Mouse (Mus musculus): ENCODE data around the gene Kif26a. TPM values are rescaled to one million over a fixed set of nuclear protein-coding genes. Genes with fewer than 3 reads are reported as not detected.
A peak's percentile ranks its signal among the peaks of the same experiment; 100 is the strongest.

Kif26a gene
- total and polyA plus RNA-seq, 2 experiments from 2014 or later = 1.9 to 26.3 TPM

- no peak overlapping the region for H3K4me2 ChIP-seq (ENCODE audit: low read depth, low read length)
- ATAC-seq (no peak), DNase-seq (ENCODE audit: low spot score) (no peak)
- H3K27ac ChIP-seq = peak overlapping the region; percentile 32; the same call in 1 of the 2 replicates
- WGBS = 23% methylated on average over 6 of the region's 6 CpGs
- H3K4me1 ChIP-seq (ENCODE audit: insufficient read depth, low read length) = peaks cover 12% of the 10 kb centered on the region
- H3K4me3 ChIP-seq (ENCODE audit: low read length) = no peak overlapping the region
- peaks cover 7% of the 10 kb centered on the region for H3K27me3 ChIP-seq (ENCODE audit: insufficient read depth, low read length)
- H3K36me3 ChIP-seq (ENCODE audit: insufficient read depth, low read length) = no peaks in the 10 kb centered on the region
- no peak for TF ChIP-seq CTCF (IDR thresholded peaks at IDR 0.05; ENCODE audit: low read depth)
- no peak overlapping the region for H3K9ac ChIP-seq (replicated peaks; ENCODE audit: low read length)
- H3K9me3 ChIP-seq (ENCODE audit: low read length) = no peaks in the 10 kb centered on the region
These were observed 75.3 kb downstream of the Kif26a start for GRCm38 (mm10) chr12:112221290-112221689.

- ATAC-seq = peak; percentile 85
- 0 out of 2 replicates have a peak overlapping the region, but pooled peaks have one; percentile 28 for H3K4me2 ChIP-seq (ENCODE audit: low read depth, low read length)
These were observed 75.9 kb downstream of the Kif26a start for GRCm38 (mm10) chr12:112221754-112222439.

GRCm38 (mm10) chr12:112223721-112224337 is 77.8 kb downstream of the Kif26a start:
- Histone ChIP-seq H3K36me3 (ENCODE audit: insufficient read depth, low read length) (no peaks in the 10 kb centered on the region), H3K4me3 (ENCODE audit: low read length) (no peak overlapping the region), H3K4me1 (ENCODE audit: insufficient read depth, low read length) (peaks cover 12% of the 10 kb centered on the region), H3K27me3 (ENCODE audit: insufficient read depth, low read length) (peaks cover 7% of the 10 kb centered on the region), H3K4me2 (ENCODE audit: low read depth, low read length) (no peak overlapping the region), H3K9me3 (ENCODE audit: low read length) (no peaks in the 10 kb centered on the region), H3K9ac (replicated peaks; ENCODE audit: low read length) (no peak overlapping the region), H3K27ac (no peak overlapping the region)
- ATAC-seq (no peak), DNase-seq (ENCODE audit: low spot score) (no peak)
- TF ChIP-seq CTCF (IDR thresholded peaks at IDR 0.05; ENCODE audit: low read depth) = no peak
- 77% methylated on average over 13 of the region's 13 CpGs for WGBS

More at GRCm38 (mm10) chr12:112221754-112222439, 75.9 kb downstream of the Kif26a start:
- peaks cover 12% of the 10 kb centered on the region for H3K4me1 ChIP-seq (ENCODE audit: insufficient read depth, low read length)
- no peaks in the 10 kb centered on the region for H3K9me3 ChIP-seq (ENCODE audit: low read length)
- no peaks in the 10 kb centered on the region for H3K36me3 ChIP-seq (ENCODE audit: insufficient read depth, low read length)
- H3K9ac ChIP-seq (replicated peaks; ENCODE audit: low read length) = no peak overlapping the region
- H3K27me3 ChIP-seq (ENCODE audit: insufficient read depth, low read length) = peaks cover 7% of the 10 kb centered on the region
- DNase-seq (ENCODE audit: low spot score) = peak; percentile 86
- 16% methylated on average over 19 of the region's 19 CpGs for WGBS
- TF ChIP-seq CTCF (IDR thresholded peaks at IDR 0.05; ENCODE audit: low read depth) = no peak
- no peak overlapping the region for H3K4me3 ChIP-seq (ENCODE audit: low read length)
- no peak overlapping the region for H3K27ac ChIP-seq

- no peaks in the 10 kb centered on the region for H3K9me3 ChIP-seq (ENCODE audit: low read length)
- no peak overlapping the region for H3K9ac ChIP-seq (replicated peaks; ENCODE audit: low read length)
- H3K36me3 ChIP-seq (ENCODE audit: insufficient read depth, low read length) = no peaks in the 10 kb centered on the region
- no peak overlapping the region for H3K4me3 ChIP-seq (ENCODE audit: low read length)
- DNase-seq (ENCODE audit: low spot score) (no peak), ATAC-seq (no peak)
- no peak overlapping the region for H3K27ac ChIP-seq
- peaks cover 7% of the 10 kb centered on the region for H3K27me3 ChIP-seq (ENCODE audit: insufficient read depth, low read length)
- H3K4me2 ChIP-seq (ENCODE audit: low read depth, low read length) = no peak overlapping the region
- TF ChIP-seq CTCF (IDR thresholded peaks at IDR 0.05; ENCODE audit: low read depth) = no peak
- WGBS = 84% methylated on average over 1 of the region's 1 CpGs
- H3K4me1 ChIP-seq (ENCODE audit: insufficient read depth, low read length) = peaks cover 10% of the 10 kb centered on the region
These were observed 80.2 kb downstream of the Kif26a start for GRCm38 (mm10) chr12:112226238-112226637.

- H3K4me3 ChIP-seq (ENCODE audit: low read length) = no peak overlapping the region
- H3K9ac ChIP-seq (replicated peaks; ENCODE audit: low read length) = no peak overlapping the region
- ATAC-seq = no peak
- no peak overlapping the region for H3K27ac ChIP-seq
- peaks cover 7% of the 10 kb centered on the region; the same call in 1 of the 2 replicates for H3K27me3 ChIP-seq (ENCODE audit: insufficient read depth, low read length)
- 92% methylated on average over 2 of the region's 2 CpGs for WGBS
- no peaks in the 10 kb centered on the region for H3K36me3 ChIP-seq (ENCODE audit: insufficient read depth, low read length)
- no peaks in the 10 kb centered on the region for H3K9me3 ChIP-seq (ENCODE audit: low read length)
- H3K4me1 ChIP-seq (ENCODE audit: insufficient read depth, low read length) = peaks cover 6% of the 10 kb centered on the region; the same call in 1 of the 2 replicates
- no peak for DNase-seq (ENCODE audit: low spot score)
- no peak overlapping the region for H3K4me2 ChIP-seq (ENCODE audit: low read depth, low read length)
- TF ChIP-seq CTCF (IDR thresholded peaks at IDR 0.05; ENCODE audit: low read depth) = no peak
These were observed 80.6 kb downstream of the Kif26a start for GRCm38 (mm10) chr12:112226656-112227055.

- Histone ChIP-seq H3K4me1 (ENCODE audit: insufficient read depth, low read length) (no peaks in the 10 kb centered on the region), H3K27me3 (ENCODE audit: insufficient read depth, low read length) (no peaks in the 10 kb centered on the region), H3K9me3 (ENCODE audit: low read length) (no peaks in the 10 kb centered on the region), H3K36me3 (ENCODE audit: insufficient read depth, low read length) (no peaks in the 10 kb centered on the region), H3K4me2 (ENCODE audit: low read depth, low read length) (no peak overlapping the region), H3K9ac (replicated peaks; ENCODE audit: low read length) (no peak overlapping the region), H3K27ac (no peak overlapping the region), H3K4me3 (ENCODE audit: low read length) (no peak overlapping the region)
- no peak for DNase-seq (ENCODE audit: low spot score)
- no peak for ATAC-seq
- TF ChIP-seq CTCF (IDR thresholded peaks at IDR 0.05; ENCODE audit: low read depth) = no peak
- 60% methylated on average over 10 of the region's 10 CpGs for WGBS
These were observed 83.1 kb downstream of the Kif26a start for GRCm38 (mm10) chr12:112229084-112229483.

- H3K4me1 ChIP-seq (ENCODE audit: insufficient read depth, low read length) = no peaks in the 10 kb centered on the region
- H3K4me3 ChIP-seq (ENCODE audit: low read length) = no peak overlapping the region
- no peaks in the 10 kb centered on the region for H3K27me3 ChIP-seq (ENCODE audit: insufficient read depth, low read length)
- ATAC-seq = no peak
- H3K4me2 ChIP-seq (ENCODE audit: low read depth, low read length) = no peak overlapping the region
- H3K27ac ChIP-seq = no peak overlapping the region
- 72% methylated on average over 2 of the region's 2 CpGs for WGBS
- no peak for DNase-seq (ENCODE audit: low spot score)
- TF ChIP-seq CTCF (IDR thresholded peaks at IDR 0.05; ENCODE audit: low read depth) = no peak
- no peak overlapping the region for H3K9ac ChIP-seq (replicated peaks; ENCODE audit: low read length)
- no peaks in the 10 kb centered on the region for H3K36me3 ChIP-seq (ENCODE audit: insufficient read depth, low read length)
- H3K9me3 ChIP-seq (ENCODE audit: low read length) = no peaks in the 10 kb centered on the region
These were observed 84.2 kb downstream of the Kif26a start for GRCm38 (mm10) chr12:112230196-112230595.

MicroRNAs encoded within 50 kb of the gene (microRNA counts, 519-probe panel; counts per million panel counts)
- 1,630 counts per million, percentile 20 among the panel's probes with 10 or more counts for microRNA mmu-miR-203

Small RNA genes lying within 50 kb of the gene (microRNA-seq; reads per million reads assigned to microRNA genes)
- gene Mir203 = 714 to 857 reads per million in 2 experiments
- 0 reads per million in 2 experiments for gene Mir3073a
- gene Mir3073b = 0 reads per million in 2 experiments

Other genes with a start within 250 kb of the Kif26a start
- 54.5 and 57.4 TPM in 2 replicates for gene Ppp1r13b, start 238.1 kb upstream of the Kif26a start, total RNA-seq (2014; rRNA removed)
- 31.6 and 36.5 TPM in 2 replicates for gene Ppp1r13b, start 238.1 kb upstream of the Kif26a start, polyA plus RNA-seq (2015; fragmentation: Nextera tagmentation; extraction: Ambion mirVana)
- 225 and 251 TPM in 2 replicates for gene Atp5mpl, start 179.2 kb upstream of the Kif26a start, total RNA-seq (2014; rRNA removed)
- 1,023 and 1,032 TPM in 2 replicates for gene Atp5mpl, start 179.2 kb upstream of the Kif26a start, polyA plus RNA-seq (2015; fragmentation: Nextera tagmentation; extraction: Ambion mirVana)
- gene Tdrd9, start 174.6 kb upstream of the Kif26a start, total RNA-seq (2014; rRNA removed) = 0.07 and 0.68 TPM in 2 replicates
- 0.20 and 0.46 TPM in 2 replicates for gene Tdrd9, start 174.6 kb upstream of the Kif26a start, polyA plus RNA-seq (2015; fragmentation: Nextera tagmentation; extraction: Ambion mirVana)
- gene Rd3l, start 164.9 kb upstream of the Kif26a start, total RNA-seq (2014; rRNA removed) = 0.73 TPM in 1 of 2 replicates, not detected in the other
- 0.61 TPM in 1 of 2 replicates, not detected in the other for gene Rd3l, start 164.9 kb upstream of the Kif26a start, polyA plus RNA-seq (2015; fragmentation: Nextera tagmentation; extraction: Ambion mirVana)
- 1.8 and 7.8 TPM in 2 replicates for gene Aspg, start 39.5 kb upstream of the Kif26a start, total RNA-seq (2014; rRNA removed)
- gene Aspg, start 39.5 kb upstream of the Kif26a start, polyA plus RNA-seq (2015; fragmentation: Nextera tagmentation; extraction: Ambion mirVana) = 1.8 and 2.2 TPM in 2 replicates

Measured in hindbrain, postnatal 0 days (tissue).